Mouse (Mus musculus): Measurements from ENCODE around the gene Lsp1. TPM values are rescaled to one million over a fixed set of nuclear protein-coding genes. Genes with fewer than 3 reads are reported as not detected.

The Lsp1 gene
- polyA plus RNA-seq, 1 experiment from 2014 or later: 161 TPM

GRCm38 (mm10) chr7:142496800-142497199 lies 36.2 kb downstream of the Lsp1 start:
- peaks cover 8% of the 10 kb centered on the region; the same call in 1 of the 2 replicates for H3K4me1 ChIP-seq (replicated peaks; ENCODE audit: insufficient read depth, low read length)
- peaks cover 5% of the 10 kb centered on the region; the same call in 1 of the 2 replicates for H3K36me3 ChIP-seq (ENCODE audit: insufficient read depth, low read length)
- no peak overlapping the region for H3K27ac ChIP-seq
- no peak overlapping the region for H3K4me3 ChIP-seq (replicated peaks; ENCODE audit: low read depth, low read length)
- no peaks in the 10 kb centered on the region for H3K9me3 ChIP-seq (replicated peaks; ENCODE audit: low read length)
- H3K4me2 ChIP-seq (ENCODE audit: low read length): no peak overlapping the region
- DNase-seq (ENCODE audit: low spot score): no peak
- no peaks in the 10 kb centered on the region for H3K27me3 ChIP-seq (ENCODE audit: insufficient read depth, low read length)
- no peak for ATAC-seq (replicated peaks; ENCODE audit: low FRiP score, low read depth)
- peak; percentile 58; the same call in 1 of the 2 replicates for TF ChIP-seq CTCF (IDR thresholded peaks at IDR 0.05; ENCODE audit: low read depth)
- H3K9ac ChIP-seq (ENCODE audit: low read depth, low read length): no peak overlapping the region
- 87% methylated on average over 5 of the region's 5 CpGs for WGBS

- Histone ChIP-seq H3K4me2 (ENCODE audit: low read length) (no peak overlapping the region), H3K9me3 (replicated peaks; ENCODE audit: low read length) (no peaks in the 10 kb centered on the region), H3K27me3 (ENCODE audit: insufficient read depth, low read length) (no peaks in the 10 kb centered on the region), H3K4me1 (replicated peaks; ENCODE audit: insufficient read depth, low read length) (peaks cover 8% of the 10 kb centered on the region; the same call in 1 of the 2 replicates), H3K9ac (ENCODE audit: low read depth, low read length) (no peak overlapping the region), H3K36me3 (ENCODE audit: insufficient read depth, low read length) (peaks cover 5% of the 10 kb centered on the region; the same call in 1 of the 2 replicates), H3K4me3 (replicated peaks; ENCODE audit: low read depth, low read length) (no peak overlapping the region), H3K27ac (no peak overlapping the region)
- WGBS: 96% methylated on average over 2 of the region's 2 CpGs
- no peak for ATAC-seq (replicated peaks; ENCODE audit: low FRiP score, low read depth)
- peak; percentile 62 for TF ChIP-seq CTCF (IDR thresholded peaks at IDR 0.05; ENCODE audit: low read depth)
- DNase-seq (ENCODE audit: low spot score): peak; percentile 51
Measured at GRCm38 (mm10) chr7:142497775-142498174, 37.2 kb downstream of the Lsp1 start.

DNA sequence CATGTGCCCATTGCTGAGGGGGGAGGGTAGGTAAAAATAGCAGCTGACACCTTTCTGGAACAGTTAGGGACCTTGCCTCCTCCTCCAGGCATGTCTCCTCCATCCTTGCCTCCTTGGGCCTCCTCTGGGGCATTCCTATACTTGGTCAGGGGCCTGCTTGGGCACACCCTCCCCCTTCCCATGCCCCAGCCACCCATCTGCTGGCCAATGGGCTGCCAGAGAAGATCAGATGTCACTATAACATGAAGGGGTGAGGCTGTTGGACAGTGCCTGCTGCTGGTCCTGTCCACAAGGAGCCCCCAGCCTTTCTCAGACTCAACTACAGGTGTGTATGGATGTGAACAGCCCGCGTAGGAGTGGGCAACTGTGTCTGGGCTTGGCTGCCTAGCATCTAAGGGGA lies 38.0 kb downstream of the Lsp1 start, which contains the start of gene Tnnt3:
Gene Tnnt3 (plus strand): TSS at position 262 of the 400 bp plus-strand sequence.
- H3K9me3 ChIP-seq (replicated peaks; ENCODE audit: low read length): no peaks in the 10 kb centered on the region
- DNase-seq (ENCODE audit: low spot score) (no peak), ATAC-seq (replicated peaks; ENCODE audit: low FRiP score, low read depth) (no peak)
- no peak for TF ChIP-seq CTCF (IDR thresholded peaks at IDR 0.05; ENCODE audit: low read depth)
- H3K4me1 ChIP-seq (replicated peaks; ENCODE audit: insufficient read depth, low read length): peaks cover 8% of the 10 kb centered on the region; the same call in 1 of the 2 replicates
- peaks cover 5% of the 10 kb centered on the region; the same call in 1 of the 2 replicates for H3K36me3 ChIP-seq (ENCODE audit: insufficient read depth, low read length)
- H3K9ac ChIP-seq (ENCODE audit: low read depth, low read length): no peak within 1 kb of the TSS
- H3K27me3 ChIP-seq (ENCODE audit: insufficient read depth, low read length): no peaks in the 10 kb centered on the region
- WGBS: 92% methylated on average over 2 of the region's 2 CpGs
- no peak within 1 kb of the TSS for H3K27ac ChIP-seq
- H3K4me2 ChIP-seq (ENCODE audit: low read length): no peak within 1 kb of the TSS
- no peak within 1 kb of the TSS for H3K4me3 ChIP-seq (replicated peaks; ENCODE audit: low read depth, low read length)

- Histone ChIP-seq H3K9me3 (replicated peaks; ENCODE audit: low read length) (no peaks in the 10 kb centered on the region), H3K9ac (ENCODE audit: low read depth, low read length) (no peak overlapping the region), H3K36me3 (ENCODE audit: insufficient read depth, low read length) (peaks cover 3% of the 10 kb centered on the region; the same call in 1 of the 2 replicates), H3K27me3 (ENCODE audit: insufficient read depth, low read length) (no peaks in the 10 kb centered on the region), H3K4me1 (replicated peaks; ENCODE audit: insufficient read depth, low read length) (peaks cover 8% of the 10 kb centered on the region; the same call in 1 of the 2 replicates), H3K4me2 (ENCODE audit: low read length) (no peak overlapping the region), H3K4me3 (replicated peaks; ENCODE audit: low read depth, low read length) (no peak overlapping the region), H3K27ac (no peak overlapping the region)
- ATAC-seq (replicated peaks; ENCODE audit: low FRiP score, low read depth) (no peak), DNase-seq (ENCODE audit: low spot score) (no peak)
- TF ChIP-seq CTCF (IDR thresholded peaks at IDR 0.05; ENCODE audit: low read depth): no peak
- 37% methylated on average over 5 of the region's 5 CpGs for WGBS
Measured at GRCm38 (mm10) chr7:142499010-142499721, 38.6 kb downstream of the Lsp1 start.

GRCm38 (mm10) chr7:142500032-142500431 lies 39.4 kb downstream of the Lsp1 start:
- ATAC-seq (replicated peaks; ENCODE audit: low FRiP score, low read depth) (no peak), DNase-seq (ENCODE audit: low spot score) (no peak)
- WGBS: 75% methylated on average over 1 of the region's 1 CpGs
- Histone ChIP-seq H3K4me2 (ENCODE audit: low read length) (no peak overlapping the region), H3K36me3 (ENCODE audit: insufficient read depth, low read length) (no peaks in the 10 kb centered on the region), H3K4me1 (replicated peaks; ENCODE audit: insufficient read depth, low read length) (peaks cover 8% of the 10 kb centered on the region; the same call in 1 of the 2 replicates), H3K4me3 (replicated peaks; ENCODE audit: low read depth, low read length) (no peak overlapping the region), H3K27me3 (ENCODE audit: insufficient read depth, low read length) (no peaks in the 10 kb centered on the region), H3K27ac (no peak overlapping the region), H3K9ac (ENCODE audit: low read depth, low read length) (no peak overlapping the region), H3K9me3 (replicated peaks; ENCODE audit: low read length) (no peaks in the 10 kb centered on the region)
- no peak for TF ChIP-seq CTCF (IDR thresholded peaks at IDR 0.05; ENCODE audit: low read depth)

- no peak for ATAC-seq (replicated peaks; ENCODE audit: low FRiP score, low read depth)
- no peak for TF ChIP-seq CTCF (IDR thresholded peaks at IDR 0.05; ENCODE audit: low read depth)
- WGBS: 77% methylated on average over 4 of the region's 4 CpGs
Measured at GRCm38 (mm10) chr7:142503206-142503605, 42.6 kb downstream of the Lsp1 start.

More at GRCm38 (mm10) chr7:142503206-142503605, 42.6 kb downstream of the Lsp1 start:
- no peak for DNase-seq (ENCODE audit: low spot score)
- H3K27ac ChIP-seq: no peak overlapping the region
- H3K4me2 ChIP-seq (ENCODE audit: low read length): no peak overlapping the region
- no peak overlapping the region for H3K4me3 ChIP-seq (replicated peaks; ENCODE audit: low read depth, low read length)
- H3K9me3 ChIP-seq (replicated peaks; ENCODE audit: low read length): no peaks in the 10 kb centered on the region
- peaks cover 15% of the 10 kb centered on the region; the same call in 1 of the 2 replicates for H3K4me1 ChIP-seq (replicated peaks; ENCODE audit: insufficient read depth, low read length)
- H3K9ac ChIP-seq (ENCODE audit: low read depth, low read length): no peak overlapping the region
- no peaks in the 10 kb centered on the region for H3K36me3 ChIP-seq (ENCODE audit: insufficient read depth, low read length)
- H3K27me3 ChIP-seq (ENCODE audit: insufficient read depth, low read length): no peaks in the 10 kb centered on the region
